Mouse (Mus musculus): ENCODE data around the gene Psmb6. TPM values are rescaled to one million over a fixed set of nuclear protein-coding genes. Genes with fewer than 3 reads are reported as not detected.

Psmb6 gene
- total RNA-seq (2021) = 100 to 1,000 TPM; 164 to 187 TPM

DNA sequence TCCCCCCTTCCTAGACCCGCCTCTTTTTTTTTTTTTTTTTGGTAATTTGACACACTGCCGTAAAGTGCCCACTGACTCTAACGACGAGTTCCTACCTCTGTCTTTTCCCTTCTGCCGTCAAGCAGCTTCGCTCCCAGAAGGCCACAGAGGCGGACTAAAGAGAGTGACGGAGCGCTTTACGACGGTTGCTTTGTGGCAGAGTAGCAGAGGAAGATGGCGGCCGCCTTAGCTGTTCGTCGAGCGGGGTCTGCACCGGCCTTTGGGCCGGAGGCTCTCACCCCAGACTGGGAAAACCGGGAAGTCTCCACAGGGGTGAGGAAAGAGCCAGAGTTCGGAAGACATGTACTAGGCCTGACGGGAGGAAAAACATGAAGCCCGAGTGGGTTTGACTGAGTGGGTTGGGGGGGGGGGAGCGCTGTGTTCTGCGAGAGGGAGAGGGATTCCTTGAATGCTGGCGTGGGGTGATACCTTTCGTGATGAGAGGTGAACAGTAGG lies at the start of gene Psmb6:
Psmb6 (plus strand) TSS at position 184 of the 495 bp plus-strand sequence.
- DNase-seq (ENCODE audit: low spot score in 2 of 2) = peak; percentile 91 to 93
- intact Hi-C loops (cut with DNase I) = no loop called here

DNA sequence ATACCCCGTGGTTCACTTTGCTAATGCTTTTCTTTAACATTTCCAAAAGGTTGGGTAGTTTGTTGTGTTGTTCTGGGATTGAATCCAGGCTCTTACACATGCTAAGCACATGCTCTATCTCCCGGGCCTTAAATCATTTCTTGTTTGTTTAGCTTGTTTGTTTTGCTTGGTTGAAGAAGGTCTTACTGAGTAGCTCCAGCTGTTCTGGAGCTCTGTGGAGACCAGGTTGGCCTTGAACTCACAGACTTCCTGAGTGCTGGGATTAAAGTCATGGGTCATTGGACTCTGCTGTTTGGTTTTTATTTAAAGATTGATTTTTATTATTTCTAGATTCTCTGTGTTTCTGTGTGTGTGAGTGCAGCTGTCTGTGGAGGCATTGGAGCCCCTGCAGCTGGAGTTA lies 39.7 kb upstream of the Psmb6 start:
- intact Hi-C loops (cut with DNase I) = no loop called here
- DNase-seq (ENCODE audit: low spot score in 2 of 2) = no peak

DNA sequence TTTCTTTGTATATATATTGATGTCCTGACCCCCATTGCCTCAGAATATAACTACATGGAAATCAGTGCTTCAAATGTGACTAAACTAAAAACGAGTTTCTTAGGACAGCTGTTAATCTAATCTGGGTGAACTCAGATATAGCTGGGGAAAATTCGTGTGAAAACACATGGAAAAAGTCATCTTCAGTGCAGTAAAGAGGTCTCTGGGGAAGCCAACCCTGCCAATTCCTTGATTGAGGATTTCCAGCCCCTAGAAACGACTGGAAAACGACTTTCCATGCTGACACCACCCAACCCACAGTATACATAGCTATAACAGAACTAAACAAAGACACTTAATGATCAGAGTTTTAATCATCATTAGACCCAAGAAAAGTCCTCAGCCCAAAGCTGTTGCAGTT lies 37.4 kb upstream of the Psmb6 start:
- intact Hi-C loops (cut with DNase I) = no loop called here

DNA sequence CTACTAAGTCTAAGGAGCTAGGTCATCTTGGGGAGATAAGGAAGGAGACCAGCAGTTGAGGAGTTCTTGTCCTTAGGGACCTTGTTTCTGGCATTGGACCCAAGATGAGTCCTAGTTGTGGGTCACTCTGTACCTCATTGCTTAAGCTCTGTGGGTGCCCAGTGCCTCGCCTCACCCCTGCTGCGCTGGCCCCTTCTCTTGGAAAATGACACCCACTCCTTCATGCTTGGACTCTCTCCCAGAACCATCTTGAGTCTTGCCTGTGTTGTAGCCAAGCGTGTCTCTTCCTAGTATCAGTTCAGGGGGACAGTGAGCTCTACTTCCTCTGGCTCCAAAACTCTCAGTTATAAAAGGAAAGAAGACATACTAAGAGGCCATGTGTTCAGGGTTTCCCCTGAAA lies 36.0 kb upstream of the Psmb6 start:
- intact Hi-C loops (cut with DNase I) = no loop called here
- peak in 1 of 2 experiments; percentile 9 for DNase-seq (ENCODE audit: low spot score in 2 of 2)

More for the DNA sequence above, 37.4 kb upstream of the Psmb6 start:
- DNase-seq (ENCODE audit: low spot score in 2 of 2) = no peak

DNA sequence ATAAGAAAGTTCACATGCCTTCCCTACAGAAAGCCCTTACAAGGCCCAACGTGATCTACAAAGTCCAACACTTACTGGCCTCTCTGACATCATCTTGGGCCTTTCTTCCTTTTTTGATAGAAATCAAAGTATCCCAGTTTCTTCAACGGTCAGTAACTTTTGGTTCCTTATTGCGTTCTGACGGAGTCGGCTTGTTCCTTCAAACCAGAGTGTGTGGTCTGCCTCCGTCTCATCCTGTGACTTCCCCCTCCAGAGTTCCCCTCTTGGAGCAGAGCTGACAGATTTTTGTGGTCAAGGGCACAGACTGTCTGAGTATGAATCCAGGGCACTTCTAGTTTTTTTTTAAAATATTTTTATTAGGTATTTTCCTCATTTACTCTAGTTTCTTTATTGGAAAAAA lies 35.5 kb upstream of the Psmb6 start:
- DNase-seq (ENCODE audit: low spot score in 2 of 2) = no peak
- intact Hi-C loops (cut with DNase I) = no loop called here

DNA sequence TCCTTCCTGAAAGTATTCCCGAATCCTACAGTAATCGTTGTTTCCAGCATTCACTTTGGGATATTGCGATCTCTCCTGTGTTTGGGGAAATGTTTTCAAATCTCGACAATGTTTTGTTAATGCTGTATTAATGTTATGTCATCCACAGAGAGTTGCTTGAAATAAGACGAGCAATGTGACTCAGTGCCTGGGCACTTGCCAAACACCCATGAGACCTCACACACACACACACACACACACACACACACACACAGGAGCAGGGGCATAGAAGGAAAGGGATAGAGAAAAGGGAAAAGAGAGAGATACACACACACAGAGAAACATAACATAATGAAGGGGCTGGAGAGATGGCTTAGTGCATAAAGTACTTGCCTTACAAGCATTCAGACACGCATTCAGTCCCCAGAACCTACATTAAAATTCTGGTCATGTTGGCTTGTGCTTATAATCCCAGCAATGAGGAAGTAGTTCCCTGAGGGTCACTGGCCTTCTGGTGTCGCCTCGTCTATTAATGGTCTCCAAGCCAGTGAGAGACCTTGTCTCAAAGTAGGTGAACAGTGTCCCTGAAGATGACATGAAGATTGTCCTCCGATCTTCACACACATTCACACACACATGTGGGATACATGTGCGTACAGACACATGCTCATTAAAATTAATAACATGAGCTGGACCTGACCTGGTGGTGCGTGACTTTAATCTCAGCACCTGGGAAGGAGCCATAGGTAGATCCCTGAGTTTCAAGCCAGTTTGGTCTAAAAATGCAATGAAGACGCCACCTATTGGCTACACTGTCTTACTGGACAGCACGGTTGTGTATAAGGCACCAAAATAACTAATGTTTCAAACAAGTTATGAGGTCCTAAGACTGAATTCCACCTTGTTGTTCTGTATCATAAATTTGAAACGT lies 25.3 kb upstream of the Psmb6 start:
- intact Hi-C loops (cut with DNase I) = no loop called here
- DNase-seq (ENCODE audit: low spot score in 2 of 2) = no peak

DNA sequence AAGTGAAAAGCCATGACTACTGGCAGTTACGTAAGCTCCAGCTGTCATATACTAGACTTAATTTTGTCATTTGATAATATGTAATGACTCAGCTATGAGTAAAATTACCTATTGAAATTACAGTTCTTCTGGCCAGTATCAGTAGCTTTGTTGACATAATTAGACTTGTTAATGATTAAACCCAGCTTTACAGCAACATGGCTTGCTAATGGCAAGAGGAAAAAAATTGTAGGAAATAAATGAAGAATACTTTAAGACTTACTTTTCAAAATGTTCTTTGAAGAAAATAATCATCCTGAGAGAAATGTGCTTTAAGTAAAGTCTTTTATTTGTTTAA lies 24.7 kb upstream of the Psmb6 start:
- DNase-seq (ENCODE audit: low spot score in 2 of 2) = no peak
- intact Hi-C loops (cut with DNase I) = no loop called here

DNA sequence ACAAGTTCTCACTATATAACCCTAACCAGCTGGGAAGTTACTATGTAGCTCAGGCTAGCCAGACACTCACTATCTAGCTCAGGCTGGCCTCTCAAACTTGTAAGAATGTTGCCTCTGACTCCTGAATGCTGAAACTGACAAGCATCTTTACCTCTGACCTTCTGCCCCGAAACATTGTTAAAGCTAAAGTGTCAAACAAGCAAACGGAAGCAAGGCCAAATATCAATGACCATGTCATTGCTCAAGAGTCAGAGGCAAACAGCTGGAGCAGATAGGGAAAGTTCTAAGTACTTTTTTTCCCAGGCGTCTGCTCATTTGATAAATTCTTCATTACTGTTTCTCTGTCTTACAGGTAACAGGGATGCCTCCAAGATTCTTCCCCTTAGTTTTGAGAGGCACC lies 23.1 kb upstream of the Psmb6 start:
- DNase-seq (ENCODE audit: low spot score in 2 of 2) = no peak
- intact Hi-C loops (cut with DNase I) = no loop called here

DNA sequence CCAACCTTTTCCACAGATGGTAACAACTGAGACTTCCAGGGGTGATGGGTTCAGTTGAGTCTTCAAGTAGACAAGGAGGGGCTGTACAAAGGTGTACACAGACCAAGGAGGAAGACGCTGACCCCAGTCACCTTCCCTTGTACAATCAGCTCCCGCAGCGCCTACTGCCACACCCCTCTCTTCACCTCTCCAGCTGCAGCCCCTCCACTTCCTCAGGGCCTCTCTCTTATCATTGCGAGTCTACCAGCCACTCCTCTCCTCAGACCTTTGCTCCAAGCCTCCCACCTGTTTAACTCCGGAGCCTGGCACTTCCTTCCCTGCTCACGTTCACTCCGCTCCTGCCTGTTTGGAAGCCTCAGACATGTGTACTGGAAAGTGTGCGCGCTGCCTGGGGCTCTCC lies 20.2 kb upstream of the Psmb6 start, which contains the start of gene Tm4sf5:
Tm4sf5 (plus strand) TSS at position 275 of the 400 bp plus-strand sequence.
- intact Hi-C loops (cut with DNase I) = loop anchor here (5.0 kb wide), 3 partner anchors 53 to 93 kb away; partner anchors contain the start of genes Arrb2, Med11 and Pelp1
- DNase-seq (ENCODE audit: low spot score in 2 of 2) = no peak

DNA sequence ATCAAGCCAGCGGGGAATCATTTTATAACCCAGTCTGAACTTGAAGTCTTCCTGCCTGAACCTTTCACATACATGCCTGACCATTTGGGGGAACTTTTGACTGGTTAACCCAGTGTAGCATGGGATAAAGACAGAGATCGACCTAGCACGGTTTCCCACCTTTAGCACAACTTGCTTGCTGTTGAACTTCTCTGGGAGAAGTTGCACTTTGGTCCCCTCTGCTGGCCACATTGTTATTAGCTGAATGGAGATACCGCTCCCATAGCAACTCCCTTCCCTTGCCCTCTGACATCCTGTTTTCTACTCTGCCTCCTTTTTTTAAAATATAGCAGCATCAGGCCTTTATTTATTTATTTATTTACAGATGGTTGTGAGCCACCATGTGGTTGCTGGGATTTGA lies 18.8 kb upstream of the Psmb6 start:
- intact Hi-C loops (cut with DNase I) = loop anchor here (5.0 kb wide), 3 partner anchors 54 to 94 kb away; partner anchors contain the start of genes Arrb2, Med11 and Pelp1
- no peak for DNase-seq (ENCODE audit: low spot score in 2 of 2)

DNA sequence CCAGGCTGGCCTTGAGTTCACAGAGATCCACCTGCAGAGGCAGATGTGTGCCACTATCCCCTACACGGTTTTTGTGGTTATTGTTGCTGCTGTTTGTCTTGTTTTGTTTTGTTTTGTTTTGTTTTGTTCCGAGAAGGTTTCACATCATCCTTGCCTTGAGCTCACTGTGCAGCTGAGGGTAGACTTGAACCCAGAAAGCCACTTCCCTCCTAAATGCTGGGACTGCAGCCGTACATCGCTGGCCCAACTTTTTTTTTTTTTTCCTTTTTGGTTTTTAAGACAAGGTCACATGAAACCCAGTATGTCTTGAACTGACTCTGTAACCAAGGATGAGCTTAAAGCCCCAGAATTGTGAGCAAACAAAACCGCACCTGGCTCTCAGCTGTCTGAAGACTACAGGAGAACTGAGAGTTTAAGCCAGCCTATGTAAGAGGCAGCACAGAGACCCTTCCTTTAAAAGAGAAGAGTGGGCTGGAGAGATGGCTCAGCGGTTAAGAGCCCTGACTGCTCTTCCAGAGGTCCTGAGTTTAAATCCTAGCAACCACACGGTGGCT lies 18.1 kb upstream of the Psmb6 start:
- intact Hi-C loops (cut with DNase I) = loop anchor here (5.0 kb wide), 3 partner anchors 55 to 95 kb away; partner anchors contain the start of genes Arrb2, Med11 and Pelp1
- DNase-seq (ENCODE audit: low spot score in 2 of 2) = no peak

DNA sequence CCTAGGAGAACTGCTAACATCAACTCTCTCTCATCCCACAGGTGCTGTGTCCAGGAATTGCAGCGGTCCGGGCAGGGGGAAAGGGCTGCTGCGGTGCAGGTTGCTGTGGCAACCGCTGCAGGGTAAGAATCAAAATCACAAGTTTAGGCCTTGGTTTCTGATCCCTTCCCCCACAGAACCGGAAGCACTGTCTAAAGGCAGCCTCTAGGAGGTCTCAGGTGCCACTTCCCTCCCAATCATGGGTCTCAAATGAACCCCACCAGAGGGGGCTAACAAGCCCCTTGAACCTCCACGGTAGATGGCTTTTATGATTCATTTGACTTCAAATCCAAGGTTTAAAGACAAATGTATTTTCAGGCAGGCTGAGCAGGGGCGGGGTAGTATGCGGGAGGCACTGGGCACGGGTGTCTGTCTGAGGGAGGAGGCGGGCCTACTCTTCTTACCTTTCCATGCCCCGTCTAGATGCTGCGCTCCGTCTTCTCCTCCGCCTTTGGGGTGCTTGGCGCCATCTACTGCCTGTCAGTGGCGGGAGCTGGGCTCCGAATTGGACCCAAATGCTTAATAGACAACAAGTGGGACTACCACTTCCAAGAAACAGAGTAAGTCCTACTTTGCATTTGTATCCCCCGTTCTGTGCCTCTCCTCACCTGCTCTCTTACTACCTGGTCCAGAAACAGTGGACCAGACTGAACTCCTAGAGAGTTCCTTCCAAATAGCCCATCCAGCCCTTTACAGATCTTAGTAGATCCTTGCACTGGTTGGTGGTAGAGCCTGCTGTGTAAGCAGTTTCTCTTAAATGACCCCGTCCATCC lies 15.2 kb upstream of the Psmb6 start:
- intact Hi-C loops (cut with DNase I) = loop anchor here (5.0 kb wide), 3 partner anchors 58 to 98 kb away; partner anchors contain the start of genes Arrb2, Med11 and Pelp1
- peak; percentile 21 to 41 for DNase-seq (ENCODE audit: low spot score in 2 of 2)

DNA sequence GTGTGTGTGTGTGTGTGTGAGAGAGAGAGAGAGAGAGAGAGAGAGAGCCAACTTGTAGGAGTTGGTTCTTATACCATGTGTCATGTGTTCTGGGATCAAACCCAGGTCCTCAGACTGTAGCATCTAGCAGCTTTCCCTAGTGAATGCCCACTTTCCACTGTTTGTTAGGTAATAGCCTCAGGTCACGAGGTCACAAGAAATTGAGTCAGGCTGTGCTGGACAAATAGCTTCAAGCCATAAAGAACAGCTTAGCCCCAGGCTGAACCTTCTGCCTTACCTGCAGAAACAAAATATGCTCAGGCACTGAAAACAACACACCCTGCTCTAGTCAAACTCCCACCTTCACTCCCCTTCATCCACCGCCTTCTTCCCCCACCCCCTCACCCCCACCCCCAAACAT lies 13.9 kb upstream of the Psmb6 start:
- intact Hi-C loops (cut with DNase I) = no loop called here
- DNase-seq (ENCODE audit: low spot score in 2 of 2) = no peak

DNA sequence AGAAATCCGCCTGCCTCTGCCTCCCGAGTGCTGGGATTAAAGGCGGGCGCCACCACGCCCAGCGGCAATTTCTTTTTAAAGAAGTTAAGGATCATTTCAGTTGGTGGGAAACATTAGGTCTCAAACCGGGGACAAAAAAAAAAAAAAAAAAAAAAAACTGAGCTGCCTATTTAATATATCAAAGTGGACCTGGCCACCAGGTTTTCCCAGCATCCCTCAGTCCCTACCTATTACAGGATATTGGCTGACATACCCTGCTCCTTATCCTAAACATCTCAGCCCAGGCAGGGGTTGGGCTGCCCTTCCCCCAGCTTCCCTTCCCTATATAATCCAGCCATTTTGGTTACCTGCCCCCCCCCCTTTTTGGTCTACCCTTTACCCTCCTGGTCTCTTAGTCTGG lies 13.3 kb upstream of the Psmb6 start:
- no peak for DNase-seq (ENCODE audit: low spot score in 2 of 2)
- intact Hi-C loops (cut with DNase I) = no loop called here

DNA sequence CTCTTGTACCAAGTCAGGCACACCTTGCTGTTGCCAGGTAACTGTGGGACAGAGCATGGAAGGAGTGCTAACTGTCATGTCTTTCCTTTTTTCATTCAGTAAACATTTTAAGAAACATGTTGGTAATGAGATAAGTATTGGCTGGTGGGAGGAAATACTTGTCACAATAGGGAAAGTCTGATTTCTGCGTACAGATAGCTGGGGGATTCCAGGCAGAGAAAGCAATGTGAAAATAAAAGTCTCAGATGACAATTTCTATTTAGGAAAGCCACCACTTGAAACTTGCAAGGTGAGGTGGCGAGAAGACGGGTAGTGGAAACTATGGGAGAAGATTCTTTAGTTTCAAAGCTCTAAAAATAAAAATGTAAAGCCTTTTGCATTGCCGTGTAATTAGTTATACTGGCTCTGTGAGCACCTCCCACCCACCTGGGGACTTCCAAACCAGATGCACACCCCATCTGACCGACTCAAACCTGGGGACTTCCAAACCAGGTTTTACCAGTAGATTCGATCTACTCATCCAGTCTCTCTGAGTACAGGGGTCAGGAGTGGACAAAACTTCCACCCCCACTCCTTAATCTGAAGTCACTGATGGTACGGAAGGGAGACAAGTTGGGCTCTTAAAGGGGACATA lies 12.3 kb upstream of the Psmb6 start:
- intact Hi-C loops (cut with DNase I) = no loop called here
- DNase-seq (ENCODE audit: low spot score in 2 of 2) = no peak

DNA sequence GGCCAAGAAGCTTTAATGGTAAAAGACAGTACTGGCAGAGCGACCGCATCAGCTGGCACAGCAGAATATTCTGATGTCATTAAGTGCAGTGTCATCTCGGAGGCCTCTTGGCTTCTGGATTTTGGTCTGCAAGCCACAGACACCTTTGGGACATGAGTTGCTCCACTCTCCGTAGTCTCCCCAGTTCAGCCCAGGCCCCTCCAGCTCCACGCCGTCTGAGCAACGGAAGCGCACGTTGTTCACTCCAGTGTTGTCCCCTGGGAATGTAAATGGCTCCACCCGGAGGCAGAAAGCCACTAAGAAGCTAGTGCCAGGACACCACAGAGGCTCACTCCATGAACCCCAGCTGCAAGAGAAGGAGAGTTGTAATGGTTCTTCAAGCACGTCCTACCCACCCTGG lies 11.6 kb upstream of the Psmb6 start:
- no peak for DNase-seq (ENCODE audit: low spot score in 2 of 2)
- intact Hi-C loops (cut with DNase I) = no loop called here

DNA sequence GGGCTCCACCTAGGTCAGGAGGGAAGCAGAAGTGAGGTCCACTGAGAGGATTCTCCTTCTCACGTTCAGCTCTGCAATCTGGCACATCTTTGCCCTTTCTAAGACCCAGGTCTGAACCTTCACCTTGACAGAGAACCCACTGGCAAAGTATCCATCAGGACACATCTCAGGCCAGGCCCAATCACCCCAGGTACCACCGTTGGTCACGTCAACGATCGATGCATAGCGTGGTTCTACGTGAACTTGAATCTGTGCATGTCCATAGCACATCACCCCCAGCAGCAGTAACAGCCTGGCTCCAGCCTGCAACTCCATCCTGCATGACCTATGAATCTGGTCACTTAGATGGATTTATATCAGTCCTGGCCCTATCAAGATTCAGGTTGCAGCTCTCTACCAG lies 10.9 kb upstream of the Psmb6 start, which contains the start of gene Vmo1:
Vmo1 (minus strand) TSS at position 329 of the 400 bp plus-strand sequence.
- no peak for DNase-seq (ENCODE audit: low spot score in 2 of 2)
- intact Hi-C loops (cut with DNase I) = no loop called here

DNA sequence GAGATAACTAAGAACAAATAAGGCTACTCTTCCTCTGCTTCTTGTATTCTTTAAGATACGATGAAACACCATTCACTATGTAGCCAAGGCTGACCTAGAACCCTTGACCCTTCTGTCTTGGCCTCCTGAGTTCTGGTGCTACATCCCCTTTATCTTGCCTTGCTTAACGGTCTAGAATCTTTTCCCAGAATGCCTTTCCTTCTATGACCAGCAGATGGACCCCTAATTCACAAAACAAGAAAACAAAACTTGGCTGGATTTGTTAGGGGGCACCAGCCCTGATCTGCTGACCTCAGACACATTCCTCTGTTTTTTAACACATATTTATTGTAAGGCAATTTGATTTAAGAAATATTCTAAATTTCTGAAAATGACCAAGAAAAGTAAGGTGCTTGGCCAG lies 8.8 kb upstream of the Psmb6 start:
- DNase-seq (ENCODE audit: low spot score in 2 of 2) = no peak
- intact Hi-C loops (cut with DNase I) = loop anchor here (2.0 to 5.0 kb wide), 2 partner anchors 106 to 236 kb away; no protein-coding TSS in a partner anchor

DNA sequence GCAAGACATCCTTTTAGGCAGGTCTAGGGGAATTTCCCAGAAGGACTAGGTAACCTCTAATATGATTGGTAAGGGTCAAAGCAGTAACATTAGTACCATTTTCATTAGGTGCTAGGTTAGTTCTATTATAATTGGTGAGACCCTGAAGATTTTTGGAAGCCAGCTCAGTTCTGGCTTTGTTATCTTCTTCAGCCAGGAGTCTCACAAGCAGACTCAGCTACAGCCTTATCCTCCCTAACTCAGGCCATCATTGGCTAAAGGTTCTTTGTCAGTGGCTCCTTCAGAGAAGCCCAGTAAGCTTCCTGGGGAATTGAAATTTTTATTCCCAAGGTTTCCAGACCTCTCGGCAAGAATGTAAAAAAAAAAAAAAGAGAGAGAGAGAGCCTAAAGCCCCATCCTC lies 6.7 kb upstream of the Psmb6 start:
- intact Hi-C loops (cut with DNase I) = loop anchor here (5.0 kb wide), 1 partner anchor 234 kb away; no protein-coding TSS in a partner anchor

More for the DNA sequence above, 6.7 kb upstream of the Psmb6 start:
- no peak for DNase-seq (ENCODE audit: low spot score in 2 of 2)

Data from left cerebral cortex, postnatal 36 days (tissue).